Mouse (Mus musculus) hindbrain, embryonic 14.5 days (tissue): ENCODE measurements at regions not wholly inside any gene's neighbourhood (a gene's known extent, or its start where the extent isn't known, plus 50 kb on each side); places are given as distances from the start of the nearest gene placed in this dataset.

Experiments used
- ATAC-seq: fragments of 200-750 bp; cut with Nextera tagmentation; 2 replicates; pipeline ENCODE4 v1.8.0; 2017; ENCODE audit warnings: moderate number of reproducible peaks, mild to moderate bottlenecking, moderate TSS enrichment, moderate library complexity; ENCODE audit not compliant: low FRiP score
- DNase-seq: peaks from one replicate; pipeline ENCODE4 v3.0.0-alpha.2; 2015; ENCODE audit warnings: low spot score
- H3K27ac ChIP-seq: fragments of 300-500 bp; sonication (generic); 2 replicates; pipeline ENCODE4 v1.5.1; 2014; ENCODE audit warnings: mild to moderate bottlenecking, moderate library complexity
- H3K27me3 ChIP-seq: fragments of 300-500 bp; sonication (generic); 2 replicates; pipeline ENCODE4 v1.6.1; 2014; ENCODE audit warnings: mild to moderate bottlenecking, low read length, mixed read lengths; ENCODE audit not compliant: control insufficient read depth, insufficient read depth
- H3K36me3 ChIP-seq: fragments of 300-500 bp; sonication (generic); replicated peaks from 2 replicates; pipeline ENCODE4 v1.6.1; 2014; ENCODE audit not compliant: control insufficient read depth, insufficient read depth
- H3K4me1 ChIP-seq: fragments of 300-500 bp; sonication (generic); replicated peaks from 2 replicates; pipeline ENCODE4 v1.6.1; 2014; ENCODE audit warnings: antibody characterized with exemption, low read length, mixed read lengths; ENCODE audit not compliant: control insufficient read depth, insufficient read depth
- H3K4me2 ChIP-seq: fragments of 300-500 bp; sonication (generic); replicated peaks from 2 replicates; pipeline ENCODE4 v1.6.1; 2014; ENCODE audit warnings: mild to moderate bottlenecking, moderate library complexity
- H3K4me3 ChIP-seq: fragments of 300-500 bp; sonication (generic); replicated peaks from 2 replicates; pipeline ENCODE4 v1.5.1; 2014; ENCODE audit warnings: mild to moderate bottlenecking, low read length
- H3K9ac ChIP-seq: fragments of 300-500 bp; sonication (generic); 2 replicates; pipeline ENCODE4 v1.6.1; 2014
- H3K9me3 ChIP-seq: fragments of 300-500 bp; sonication (generic); 2 replicates; pipeline ENCODE4 v1.6.1; 2016; ENCODE audit warnings: low read length; ENCODE audit not compliant: control insufficient read depth
- WGBS: fragments of 180-500 bp; shearing (Covaris S2); extraction: QIAGEN DNeasy Blood & Tissue Kit; methylation state at CpG from one replicate; pipeline ENCODE4 v1.1.7; 2014; 5-methylcytosine and 5-hydroxymethylcytosine counted together

DNA sequence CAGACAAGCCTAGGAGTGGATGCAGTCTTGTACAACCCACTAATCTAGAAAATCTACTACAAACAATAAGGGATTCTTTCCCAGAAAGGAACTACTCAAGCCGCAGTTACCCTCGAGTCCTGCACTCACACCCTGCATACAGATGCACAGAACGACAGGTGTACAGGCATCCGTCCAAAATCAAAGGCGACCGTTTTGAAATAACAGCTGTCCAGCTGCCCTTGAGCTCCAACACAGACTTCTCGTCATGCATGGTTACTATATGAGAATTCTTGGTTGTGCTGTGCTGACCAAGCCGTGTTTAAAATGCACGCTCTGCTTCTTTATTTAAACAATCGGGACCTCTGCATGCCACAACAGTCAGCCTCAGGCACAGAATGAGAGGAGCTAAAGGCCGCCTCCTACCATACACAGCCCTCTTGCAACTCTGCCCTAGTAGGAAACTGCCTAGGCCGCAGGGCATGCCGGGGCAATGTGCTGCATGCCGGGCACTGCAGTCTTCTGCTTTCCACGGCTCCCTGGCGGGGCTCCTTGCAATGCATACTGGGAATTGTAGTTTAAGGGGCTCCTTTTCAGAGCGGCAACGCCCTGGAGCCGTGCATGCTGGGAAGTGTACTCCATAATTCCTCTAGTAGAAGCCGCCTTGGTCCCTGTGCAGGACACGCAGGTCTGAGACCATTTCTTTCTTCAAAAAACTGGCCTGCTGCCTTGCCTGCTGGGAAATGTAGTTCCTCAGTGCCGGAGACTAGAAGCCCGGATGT, 237.4 kb upstream of the Myt1l start:
- WGBS = 6% methylated on average over 23 of the region's 23 CpGs
- H3K27me3 ChIP-seq = no peaks in the 10 kb centered on the region

GRCm38 (mm10) chr12:29297984-29298383, 230.2 kb upstream of the Myt1l start:
- H3K27ac ChIP-seq = no peak overlapping the region
- no peaks in the 10 kb centered on the region for H3K27me3 ChIP-seq
- H3K9ac ChIP-seq = no peak overlapping the region
- no peaks in the 10 kb centered on the region for H3K36me3 ChIP-seq
- DNase-seq = no peak
- WGBS = 86% methylated on average over 5 of the region's 5 CpGs
- no peaks in the 10 kb centered on the region for H3K9me3 ChIP-seq
- no peak overlapping the region for H3K4me2 ChIP-seq
- no peak overlapping the region for H3K4me3 ChIP-seq
- no peaks in the 10 kb centered on the region for H3K4me1 ChIP-seq
- ATAC-seq = no peak

More for the DNA sequence above, 237.4 kb upstream of the Myt1l start:
- Histone ChIP-seq H3K4me2 (peak overlapping the region; percentile 46), H3K9ac (peak overlapping the region; percentile 53), H3K4me1 (peaks cover 8% of the 10 kb centered on the region), H3K4me3 (peak overlapping the region; percentile 23), H3K9me3 (no peaks in the 10 kb centered on the region), H3K36me3 (no peaks in the 10 kb centered on the region), H3K27ac (peak overlapping the region; percentile 90)
- ATAC-seq (peak; percentile 99), DNase-seq (peak; percentile 96)

- Histone ChIP-seq H3K4me3 (no peak overlapping the region), H3K4me2 (no peak overlapping the region), H3K9me3 (no peaks in the 10 kb centered on the region), H3K36me3 (no peaks in the 10 kb centered on the region), H3K4me1 (no peaks in the 10 kb centered on the region), H3K27ac (no peak overlapping the region), H3K27me3 (no peaks in the 10 kb centered on the region), H3K9ac (no peak overlapping the region)
- no peak for ATAC-seq
- DNase-seq = no peak
- 93% methylated on average over 1 of the region's 1 CpGs for WGBS
Measured at GRCm38 (mm10) chr12:29315636-29316035, 212.5 kb upstream of the Myt1l start.

DNA sequence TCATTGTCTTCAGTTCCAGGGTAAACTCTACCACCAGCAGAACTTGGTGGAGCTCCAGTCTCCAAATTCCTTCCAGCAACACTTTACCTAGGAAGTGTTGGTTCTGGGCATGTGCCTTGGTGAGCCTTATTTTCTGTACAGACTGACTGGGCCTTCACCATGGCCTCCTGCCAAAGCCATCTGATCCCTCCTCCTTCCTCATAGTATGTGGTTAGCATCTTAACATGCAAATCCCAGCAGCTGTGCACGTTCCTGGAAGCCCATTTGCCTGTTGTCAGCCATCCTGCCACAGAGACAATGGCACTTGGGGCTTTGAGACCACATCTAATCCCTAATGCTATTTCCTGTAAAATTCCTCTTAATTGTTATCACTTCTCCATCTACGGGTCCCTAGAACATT, 206.7 kb upstream of the Myt1l start:
- Histone ChIP-seq H3K9ac (no peak overlapping the region), H3K4me1 (peaks cover 7% of the 10 kb centered on the region; the same call in 1 of the 2 replicates), H3K36me3 (no peaks in the 10 kb centered on the region), H3K27ac (no peak overlapping the region), H3K27me3 (no peaks in the 10 kb centered on the region), H3K9me3 (no peaks in the 10 kb centered on the region), H3K4me2 (no peak overlapping the region), H3K4me3 (no peak overlapping the region)
- peak; percentile 46; the same call in 1 of the 2 replicates for ATAC-seq
- 35% methylated on average over 2 of the region's 2 CpGs for WGBS
- peak; percentile 33 for DNase-seq

- H3K9ac ChIP-seq = no peak overlapping the region
- no peak; the same call in 1 of the 2 replicates for ATAC-seq
- H3K36me3 ChIP-seq = no peaks in the 10 kb centered on the region
- no peak overlapping the region for H3K27ac ChIP-seq
- no peaks in the 10 kb centered on the region for H3K9me3 ChIP-seq
- no peak for DNase-seq
- peaks cover 7% of the 10 kb centered on the region; the same call in 1 of the 2 replicates for H3K4me1 ChIP-seq
- WGBS = 71% methylated on average over 3 of the region's 3 CpGs
- H3K27me3 ChIP-seq = no peaks in the 10 kb centered on the region
- no peak overlapping the region for H3K4me2 ChIP-seq
- H3K4me3 ChIP-seq = no peak overlapping the region
Measured at GRCm38 (mm10) chr12:29323534-29323933, 204.7 kb upstream of the Myt1l start.

GRCm38 (mm10) chr12:29335839-29336469, 192.2 kb upstream of the Myt1l start:
- Histone ChIP-seq H3K27ac (peak overlapping the region; percentile 54; the same call in 1 of the 2 replicates), H3K9ac (no peak overlapping the region), H3K36me3 (no peaks in the 10 kb centered on the region), H3K4me3 (no peak overlapping the region), H3K27me3 (no peaks in the 10 kb centered on the region), H3K9me3 (no peaks in the 10 kb centered on the region), H3K4me2 (no peak overlapping the region), H3K4me1 (0 out of 2 replicates have a peak, but pooled peaks cover 3% of the 10 kb centered on the region)
- peak; percentile 62; the same call in 1 of the 2 replicates for ATAC-seq
- 28% methylated on average over 3 of the region's 3 CpGs for WGBS
- DNase-seq = no peak

- no peak for DNase-seq
- Histone ChIP-seq H3K27ac (no peak overlapping the region), H3K4me3 (no peak overlapping the region), H3K4me1 (0 out of 2 replicates have a peak, but pooled peaks cover 3% of the 10 kb centered on the region), H3K36me3 (no peaks in the 10 kb centered on the region), H3K9ac (no peak overlapping the region), H3K9me3 (no peaks in the 10 kb centered on the region), H3K4me2 (no peak overlapping the region), H3K27me3 (no peaks in the 10 kb centered on the region)
- WGBS = 80% methylated on average over 2 of the region's 2 CpGs
- no peak for ATAC-seq
Measured at GRCm38 (mm10) chr12:29337336-29337735, 190.8 kb upstream of the Myt1l start.

- Histone ChIP-seq H3K4me2 (no peak overlapping the region), H3K27me3 (no peaks in the 10 kb centered on the region), H3K9me3 (no peaks in the 10 kb centered on the region), H3K4me1 (peaks cover 7% of the 10 kb centered on the region; the same call in 1 of the 2 replicates), H3K4me3 (no peak overlapping the region), H3K27ac (no peak overlapping the region), H3K9ac (no peak overlapping the region), H3K36me3 (no peaks in the 10 kb centered on the region)
- no peak for DNase-seq
- 67% methylated on average over 7 of the region's 7 CpGs for WGBS
- no peak for ATAC-seq
Measured at GRCm38 (mm10) chr12:29341388-29341995, 186.7 kb upstream of the Myt1l start.

DNA sequence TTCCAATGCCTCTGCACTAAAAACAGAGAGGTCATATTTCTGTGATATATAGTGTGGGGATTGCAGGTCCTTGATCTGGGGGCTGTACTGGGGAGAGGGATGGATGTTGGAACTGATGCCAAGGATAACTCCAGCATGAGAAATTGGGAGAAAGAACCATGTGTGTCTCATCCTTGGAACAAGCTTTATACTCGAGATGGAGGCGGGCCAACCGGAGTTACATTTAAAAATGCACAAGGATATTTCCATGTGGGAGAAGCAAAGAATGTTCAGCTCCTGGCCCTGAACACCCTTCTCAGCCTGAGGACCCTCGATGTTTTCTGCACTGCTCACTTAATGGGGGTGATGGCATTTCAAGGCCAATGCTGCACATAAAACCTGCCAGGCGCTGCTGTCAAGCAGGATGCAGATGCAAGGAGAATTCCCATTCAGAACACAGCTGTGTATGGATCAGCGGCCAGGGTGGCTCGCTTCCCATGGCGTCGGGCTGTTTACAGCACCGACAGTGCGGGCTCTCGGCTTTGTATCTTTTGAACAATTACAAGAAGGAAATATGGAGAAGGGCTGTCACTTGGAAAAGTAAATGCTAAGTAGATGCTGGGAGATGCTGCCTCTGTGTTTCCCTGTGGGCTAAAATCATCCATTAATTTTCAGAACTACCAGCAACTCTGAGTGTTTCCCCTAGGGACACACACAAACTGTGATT, 184.9 kb upstream of the Myt1l start:
- Histone ChIP-seq H3K4me2 (no peak overlapping the region), H3K27ac (peak overlapping the region; percentile 44), H3K4me3 (no peak overlapping the region), H3K9ac (no peak overlapping the region), H3K36me3 (no peaks in the 10 kb centered on the region), H3K9me3 (no peaks in the 10 kb centered on the region), H3K27me3 (no peaks in the 10 kb centered on the region), H3K4me1 (peaks cover 8% of the 10 kb centered on the region; the same call in 1 of the 2 replicates)
- DNase-seq (no peak), ATAC-seq (no peak)
- WGBS = 42% methylated on average over 12 of the region's 12 CpGs
